Mouse (Mus musculus) adrenal gland, postnatal 36 days (tissue): ENCODE data around the gene Sox18. TPM values are rescaled to one million over a fixed set of nuclear protein-coding genes. Genes with fewer than 3 reads are reported as not detected.
A peak's percentile ranks its signal among the peaks of the same experiment; 100 is the strongest.

ENCODE experiments used
- DNase-seq, 2 experiments: peaks; one replicate each; pipeline ENCODE4 v3.0.0; 2021; ENCODE audit warnings: mixed read lengths in 1 of 2
- total RNA-seq, 2 experiments: library from RNA; stranded (reverse); gene quantifications; 2 replicates each; pipeline ENCODE4 v1.2.3; 2021

Sox18 gene
- total RNA-seq, 2 experiments from 2014 or later: 21.9 to 34.6 TPM

DNA sequence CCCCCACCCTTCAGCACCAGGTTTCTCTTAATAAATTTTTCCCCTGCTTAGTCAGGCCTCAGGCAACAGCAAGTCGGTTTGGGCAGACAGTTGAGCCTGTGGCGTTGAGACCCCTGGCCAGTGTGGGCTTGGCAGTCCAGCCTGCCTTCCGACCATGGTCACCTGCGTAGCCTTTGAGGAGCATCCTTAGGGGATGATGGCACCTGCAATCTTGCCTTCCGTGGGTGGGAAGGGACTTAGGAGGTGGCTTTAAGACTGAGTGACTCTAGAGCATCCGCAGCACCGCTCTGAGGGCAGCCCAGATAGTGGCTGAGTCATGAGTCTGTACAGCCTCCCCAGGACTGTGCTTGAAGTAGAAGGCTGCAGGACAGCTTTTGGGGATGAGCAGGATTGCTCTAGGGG is 9.3 kb upstream of the Sox18 start:
- DNase-seq: peak; percentile 27 to 31

DNA sequence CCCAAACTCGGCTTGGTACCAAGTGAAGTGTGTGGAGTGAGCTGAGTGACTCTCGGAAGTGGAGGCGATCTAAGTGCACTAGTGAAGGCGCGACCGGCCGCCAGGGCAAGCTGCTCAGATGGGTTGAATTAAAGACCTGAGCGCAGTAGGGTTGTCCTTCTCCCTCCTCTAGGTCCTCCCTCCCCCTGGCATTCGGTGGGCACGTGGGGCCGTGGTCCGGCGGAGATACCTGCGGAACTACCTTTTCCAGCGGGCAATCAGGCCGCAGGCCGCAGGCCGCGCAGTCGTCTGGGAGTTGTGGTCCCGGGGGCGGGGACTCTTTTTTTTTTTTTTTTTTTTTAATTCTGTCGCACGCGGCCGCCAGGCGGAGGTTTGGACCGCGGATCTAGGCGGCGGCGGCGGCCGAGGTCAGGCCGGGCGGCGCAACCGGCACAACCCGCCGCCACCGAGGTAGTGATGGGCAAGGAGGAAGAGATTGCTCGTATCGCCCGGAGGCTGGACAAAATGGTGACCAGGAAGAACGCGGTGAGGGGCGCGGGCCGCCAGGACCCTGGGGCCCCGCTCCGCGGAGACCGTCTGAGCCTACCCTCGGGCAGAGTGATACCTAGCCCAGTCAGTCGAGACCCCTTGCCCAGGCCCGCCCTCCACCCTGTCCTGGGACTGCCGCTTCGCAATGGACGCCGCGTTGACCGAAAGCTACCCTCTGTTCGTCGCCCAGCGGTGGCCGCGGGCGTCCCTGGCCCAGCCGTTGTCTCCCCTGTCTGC is 8.7 kb upstream of the Sox18 start, which contains the start of gene Tcea2:
Gene Tcea2, plus strand, starts transcription at position 360 of the 765 bp plus-strand sequence.
- peak; percentile 77 to 84 for DNase-seq

DNA sequence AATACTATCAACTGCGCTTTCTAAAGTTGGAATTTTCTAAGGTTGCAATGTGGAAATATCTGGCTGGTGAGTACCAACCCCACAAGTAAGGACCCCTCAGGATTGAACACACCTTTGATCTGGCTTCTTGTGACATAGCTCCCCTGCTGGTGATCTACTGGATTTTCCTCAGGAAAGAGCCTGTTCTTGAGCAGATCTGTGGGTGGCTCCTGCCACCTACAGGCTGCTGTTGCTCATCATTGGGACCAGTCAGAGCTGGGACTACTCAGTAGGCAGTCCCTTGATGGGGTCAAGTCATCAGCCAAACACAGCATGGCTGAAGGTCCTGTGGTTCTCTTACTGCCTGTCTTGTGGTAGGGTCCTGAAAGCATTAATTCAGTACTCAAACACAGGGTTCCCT is 7.3 kb upstream of the Sox18 start:
- peak; percentile 76 to 83 for DNase-seq

DNA sequence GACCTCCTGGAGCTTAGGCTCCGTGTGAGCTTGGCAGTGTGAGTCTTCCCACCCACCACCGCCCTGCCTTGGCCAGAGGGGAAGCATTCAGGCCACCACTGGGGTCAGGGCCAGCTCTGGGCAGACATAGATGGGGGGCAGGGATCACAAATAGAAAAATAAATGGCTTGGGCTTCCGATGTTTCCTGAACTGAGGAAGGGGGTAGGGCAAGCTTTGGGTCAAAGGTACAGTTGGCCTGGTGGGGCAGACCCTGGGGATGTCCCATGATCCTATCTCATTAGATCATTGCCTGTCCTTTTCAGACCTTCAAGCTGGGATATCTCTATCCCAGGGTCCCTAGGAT is 6.3 kb upstream of the Sox18 start:
- peak; percentile 42 to 54 for DNase-seq

DNA sequence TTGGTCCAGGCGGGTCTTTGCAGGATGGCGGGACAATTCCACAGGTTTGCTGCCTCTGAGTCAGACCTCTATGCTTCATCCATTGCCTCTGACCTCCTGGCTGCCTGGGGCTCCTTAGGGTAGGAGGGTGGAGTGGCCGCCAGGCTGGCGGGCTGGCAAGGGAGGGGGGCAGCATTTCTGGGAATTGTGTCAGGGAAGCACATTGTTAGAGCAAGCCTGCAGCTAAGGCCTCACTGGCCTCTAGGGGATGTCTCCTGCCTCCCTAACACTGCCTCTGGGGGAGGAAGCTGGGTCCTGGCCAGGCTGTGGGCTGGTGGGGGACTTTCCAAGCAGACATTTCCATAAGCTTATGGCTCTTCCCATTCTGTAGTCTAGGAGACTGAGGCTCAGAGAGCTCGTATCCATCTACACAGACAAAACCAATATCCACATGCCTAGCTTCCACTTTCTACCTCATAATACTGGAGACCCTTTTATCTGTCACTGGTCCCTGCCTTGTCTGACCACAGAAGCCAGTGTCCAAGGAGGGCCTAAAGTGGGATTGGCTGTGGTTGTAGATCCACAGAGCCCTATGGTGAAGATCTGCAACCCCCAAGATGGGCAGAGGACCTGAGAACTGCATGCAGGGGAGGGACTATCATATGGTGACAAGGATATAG is 5.8 kb upstream of the Sox18 start:
- DNase-seq: peak; percentile 56 to 63

DNA sequence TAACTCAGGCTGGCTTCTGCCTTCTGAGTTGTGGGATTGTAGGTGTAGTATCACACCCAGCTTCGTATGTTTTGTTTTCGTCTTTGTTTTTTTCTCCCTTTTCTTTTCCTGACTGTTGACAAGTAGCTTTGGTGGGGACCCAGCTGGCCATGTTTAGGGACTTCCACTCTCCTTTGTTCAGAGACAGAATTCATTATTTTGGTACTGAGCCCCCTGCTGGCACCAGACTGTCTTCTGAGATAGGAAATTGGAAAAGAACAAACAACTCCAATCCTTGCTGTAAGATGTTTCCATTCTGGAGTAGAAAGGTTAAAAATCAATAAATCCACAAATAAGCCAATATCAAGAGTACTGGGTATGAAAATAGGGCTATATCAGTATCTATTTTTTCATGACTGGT is 5.0 kb upstream of the Sox18 start:
- DNase-seq: no peak

DNA sequence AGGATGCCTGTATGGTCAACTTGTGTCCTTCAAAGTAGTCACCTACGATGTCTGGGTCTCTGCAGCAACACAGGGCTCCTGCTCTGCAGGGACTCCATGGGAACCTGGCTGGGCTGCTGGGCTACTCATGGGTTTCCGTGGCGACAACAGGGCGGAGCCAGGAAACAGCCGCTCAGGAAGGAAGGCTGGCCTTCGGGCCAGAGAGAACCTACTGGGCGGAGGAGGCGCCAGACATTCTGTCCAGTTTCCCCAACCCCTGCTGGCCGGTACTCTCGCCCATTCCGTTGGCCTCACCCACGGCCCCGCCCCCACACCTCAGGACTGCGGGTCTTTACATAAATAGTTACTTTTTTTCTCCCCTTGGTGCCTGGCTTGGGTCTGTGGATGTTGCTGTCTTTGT is 4.0 kb upstream of the Sox18 start:
- DNase-seq: peak; percentile 85 to 87

DNA sequence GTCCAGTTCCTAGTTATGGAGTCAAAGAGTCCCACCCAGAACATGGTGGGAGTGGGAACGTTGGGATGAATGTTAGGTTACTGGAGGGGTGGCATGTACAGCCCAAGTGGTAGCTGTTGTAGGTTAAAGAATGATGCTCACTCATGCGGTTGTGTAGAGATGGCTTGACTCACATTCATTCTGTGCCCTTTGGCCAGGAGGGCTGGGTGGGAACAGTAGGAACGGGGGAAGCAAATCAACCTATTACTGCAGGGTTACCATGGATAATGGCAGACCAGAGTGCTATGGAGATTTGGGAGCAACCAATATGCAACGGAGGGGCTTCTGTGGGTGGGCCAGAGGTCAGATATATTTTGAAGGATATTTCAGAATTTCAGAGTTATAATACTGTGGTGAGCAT is 3.5 kb upstream of the Sox18 start:
- DNase-seq: no peak

DNA sequence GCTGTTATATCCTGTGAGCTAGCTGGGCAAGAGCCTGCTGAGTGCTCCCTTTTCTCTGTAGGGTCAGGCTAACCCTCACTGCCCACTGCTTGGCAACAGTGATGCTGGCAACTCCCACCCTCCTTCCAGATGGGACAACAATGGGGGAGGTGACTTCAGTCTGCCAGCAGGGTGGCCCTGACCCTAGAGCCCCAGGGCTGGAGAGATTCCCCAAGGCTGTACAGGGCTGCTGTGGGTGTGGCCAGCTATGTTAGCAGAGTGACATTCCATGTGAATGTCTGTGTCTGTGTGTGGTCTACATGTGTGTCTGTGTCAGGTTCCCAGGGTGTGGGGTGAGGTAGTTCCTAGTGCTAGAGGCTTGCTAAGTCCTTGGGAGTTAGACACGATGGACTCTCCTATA is 2.1 kb upstream of the Sox18 start:
- peak; percentile 52 to 66 for DNase-seq

DNA sequence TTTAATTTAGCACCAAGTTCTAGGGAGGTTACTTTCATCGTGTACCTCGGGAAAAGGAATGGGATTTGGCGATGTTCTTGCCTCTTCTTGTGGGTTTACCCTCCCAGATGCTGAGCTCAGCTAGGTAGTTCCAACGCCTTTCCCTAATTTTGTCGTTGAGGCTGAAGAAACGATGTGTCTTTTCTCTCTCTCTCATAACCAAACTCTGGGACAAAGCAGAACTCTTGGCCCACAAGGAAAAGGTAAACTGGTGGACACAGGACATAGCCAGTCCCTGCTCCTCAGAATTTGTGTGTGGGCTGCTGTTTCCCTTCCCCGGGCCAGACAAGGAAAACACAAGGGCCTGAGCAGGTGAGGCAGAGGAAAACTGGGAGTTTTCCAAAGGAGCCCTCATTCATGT is 544 bp upstream of the Sox18 start:
- DNase-seq: no peak

DNA sequence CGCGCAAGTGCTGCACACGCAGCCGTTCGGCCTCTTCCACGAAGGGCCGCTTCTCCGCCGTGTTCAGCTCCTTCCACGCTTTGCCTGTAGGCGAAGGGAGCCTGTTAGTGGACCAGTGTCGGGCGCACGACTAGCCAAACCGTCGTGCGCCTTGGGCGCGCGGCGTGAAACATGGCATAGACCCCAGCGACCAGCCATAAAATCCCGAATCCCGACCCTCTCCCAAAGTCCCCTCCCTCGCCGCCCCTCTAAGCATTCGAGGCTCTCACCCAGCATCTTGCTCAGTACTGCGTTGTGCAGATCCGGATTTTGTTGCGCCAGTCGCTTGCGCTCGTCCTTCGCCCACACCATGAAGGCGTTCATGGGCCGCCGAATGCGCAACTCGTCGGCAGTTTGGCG is 528 bp downstream of the Sox18 start:
- no peak for DNase-seq

DNA sequence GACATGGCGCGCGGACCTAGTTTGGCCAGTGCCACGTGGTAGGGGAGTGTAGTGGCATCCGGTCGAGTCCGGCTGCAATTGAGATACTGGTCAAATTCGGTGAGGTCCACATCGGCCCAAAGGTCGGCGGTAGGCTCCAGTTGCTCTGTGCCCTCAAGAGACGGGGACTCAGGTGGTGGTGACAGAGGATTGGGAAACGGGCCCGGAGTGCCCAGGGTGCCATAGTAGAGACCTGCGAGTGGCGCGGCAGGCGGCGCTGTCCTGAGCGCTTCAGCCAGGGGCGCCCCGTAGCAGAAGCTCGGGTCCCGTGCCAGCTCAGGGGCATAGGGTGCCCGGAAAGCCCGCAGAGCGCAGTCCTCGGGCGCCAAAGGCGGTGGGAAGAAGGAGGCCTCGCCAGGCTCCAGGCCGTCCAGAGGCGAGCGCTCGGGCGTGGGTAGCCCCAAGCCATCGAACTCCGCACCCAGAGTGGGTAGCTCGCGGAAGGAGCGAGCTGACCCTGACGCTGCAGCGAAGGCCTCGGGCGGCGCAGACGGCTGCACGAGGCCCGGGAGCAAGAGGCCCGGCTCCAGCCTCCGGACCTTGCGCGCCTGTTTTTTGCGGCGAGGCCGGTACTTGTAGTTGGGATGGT is 1.0 kb downstream of the Sox18 start:
- DNase-seq: peak; percentile 30 to 35

DNA sequence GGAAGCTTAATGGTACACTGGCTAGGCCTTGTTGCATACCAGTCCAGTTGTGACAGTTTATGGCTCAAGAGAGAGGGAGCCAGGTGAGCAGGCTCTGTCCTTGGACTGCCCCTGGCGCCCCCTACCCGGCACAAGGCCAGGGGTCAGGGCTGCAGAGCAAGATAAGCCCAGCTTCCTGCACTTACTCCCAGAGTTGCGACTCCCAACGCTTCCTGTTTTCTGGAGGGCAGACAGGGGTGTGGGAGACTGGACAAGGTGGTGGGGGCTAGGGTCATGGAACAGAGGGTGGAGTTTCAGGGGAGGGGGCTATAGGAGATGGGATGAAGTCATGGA is 8.2 kb downstream of the Sox18 start:
- DNase-seq: peak; percentile 71 to 82

DNA sequence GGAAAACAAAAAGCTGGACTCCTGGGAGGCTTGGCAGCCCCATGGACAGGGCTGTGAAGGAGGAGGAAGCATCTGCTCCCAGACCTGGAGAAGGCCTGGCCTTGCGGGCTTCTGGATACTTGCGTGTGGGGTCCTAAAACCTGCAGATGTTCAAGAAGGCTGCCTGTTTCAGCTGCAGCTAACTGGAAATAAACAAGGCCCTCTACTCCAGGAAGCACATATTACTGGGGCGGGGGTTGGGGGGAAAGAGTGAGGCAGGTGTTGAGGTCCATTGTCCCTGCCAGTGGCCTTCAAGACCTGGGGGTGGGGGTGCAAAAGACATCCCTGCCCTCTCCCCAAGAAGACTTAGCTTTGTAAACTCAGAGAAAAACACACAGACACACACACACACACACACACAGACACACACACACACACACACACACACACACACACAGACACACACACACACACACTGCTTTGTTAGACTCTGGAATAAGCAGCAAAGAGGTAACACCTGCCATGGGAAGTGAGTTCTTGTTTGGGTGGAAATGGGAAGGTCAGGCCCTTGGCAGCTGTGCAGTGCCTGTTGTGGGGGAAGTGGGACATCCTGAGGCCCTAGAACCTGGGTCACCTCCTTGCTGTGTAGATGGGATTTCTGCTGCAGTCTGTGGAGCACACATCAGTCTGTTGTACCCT is 8.7 kb downstream of the Sox18 start:
- DNase-seq: peak; percentile 39 to 45

DNA sequence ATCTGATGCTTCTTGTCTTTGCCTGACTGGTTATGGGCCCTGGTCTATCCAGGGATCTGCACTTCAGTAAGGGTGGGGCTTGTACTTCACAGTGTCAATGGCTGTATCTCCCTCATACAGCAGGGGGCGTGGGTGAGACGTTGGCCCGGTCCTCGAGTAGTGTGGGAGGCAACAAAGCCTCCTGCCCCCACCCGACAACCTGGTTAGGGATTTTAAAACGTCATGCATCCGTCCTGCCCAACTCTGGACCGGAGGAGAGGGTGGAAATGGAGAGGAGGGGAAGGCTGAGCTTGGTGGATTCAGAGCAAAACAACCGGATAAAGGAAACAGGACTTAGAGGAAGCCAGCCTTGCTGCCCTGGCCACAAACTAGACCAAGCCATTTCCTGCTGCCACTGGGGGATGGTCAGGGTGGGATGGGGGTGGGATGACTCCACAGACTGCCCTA is 11.8 kb downstream of the Sox18 start:
- peak; percentile 87 to 90 for DNase-seq

DNA sequence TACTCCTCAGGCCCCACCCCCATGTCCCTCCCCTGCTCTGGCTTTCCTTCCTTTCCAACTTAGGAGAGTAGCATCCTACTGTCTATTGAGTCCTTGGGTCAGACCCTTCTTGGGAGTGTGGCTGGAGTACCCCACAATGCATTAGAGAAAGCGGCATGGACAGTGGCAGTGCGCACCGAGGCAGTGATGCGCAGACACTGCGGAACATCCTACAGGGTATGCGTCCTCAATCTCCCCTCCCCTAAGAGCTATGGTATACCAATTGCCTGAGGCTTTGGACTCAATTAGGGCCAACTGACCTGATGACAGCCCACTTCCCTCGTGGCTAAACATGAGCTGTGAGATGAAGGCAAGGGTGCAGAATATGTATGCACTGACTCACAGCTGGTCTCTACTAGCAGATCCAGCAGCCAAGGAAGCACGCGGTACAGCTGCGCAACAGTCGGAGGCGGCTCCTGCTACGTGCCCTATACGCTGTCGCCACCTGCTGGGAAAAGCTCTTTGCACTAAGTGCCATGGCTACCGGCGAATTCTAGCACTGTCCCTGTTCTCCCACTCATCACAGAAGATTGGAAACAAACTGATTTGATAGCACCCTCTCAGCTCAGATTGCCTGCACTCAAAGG is 12.4 kb downstream of the Sox18 start:
- DNase-seq: peak; percentile 77 to 84

DNA sequence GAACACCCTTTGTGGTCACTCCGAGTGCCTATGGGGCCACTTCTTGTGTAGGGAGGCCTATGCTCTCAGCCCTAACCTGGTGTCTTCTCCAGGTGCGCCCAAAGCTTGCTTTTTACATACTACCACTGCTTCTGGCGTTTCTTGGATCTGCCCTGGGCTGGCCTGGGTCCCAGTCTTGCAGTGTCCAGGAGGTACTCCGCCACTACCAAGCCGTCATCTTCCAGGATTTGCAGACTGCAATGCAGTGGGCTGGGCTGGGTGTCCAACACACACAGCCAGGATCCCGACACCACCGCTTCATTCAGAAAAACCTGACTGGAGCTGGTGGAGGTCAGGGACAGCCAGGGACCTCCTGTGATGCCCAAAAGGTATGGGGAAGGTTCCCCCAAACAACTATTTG is 12.9 kb downstream of the Sox18 start:
- no peak for DNase-seq

DNA sequence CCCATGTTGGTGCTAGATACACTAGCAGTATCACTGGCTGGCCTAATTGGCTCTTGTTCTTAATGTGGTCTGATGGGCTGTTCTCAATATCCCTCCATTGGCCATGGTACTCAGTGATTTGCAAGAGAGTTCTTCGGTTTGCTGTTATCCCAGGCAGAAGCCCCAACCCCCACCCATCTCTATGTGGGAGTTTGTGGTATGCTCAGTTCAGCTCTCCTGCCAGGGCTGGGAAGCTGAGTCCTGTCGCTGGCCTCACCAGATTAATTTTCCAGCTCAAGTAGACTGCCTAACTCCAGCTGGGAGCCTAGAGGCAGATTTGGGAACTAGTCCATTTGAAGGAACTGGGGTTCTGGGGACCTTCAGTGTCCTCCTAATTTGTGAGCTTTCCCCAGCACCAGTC is 14.0 kb downstream of the Sox18 start:
- DNase-seq: no peak

DNA sequence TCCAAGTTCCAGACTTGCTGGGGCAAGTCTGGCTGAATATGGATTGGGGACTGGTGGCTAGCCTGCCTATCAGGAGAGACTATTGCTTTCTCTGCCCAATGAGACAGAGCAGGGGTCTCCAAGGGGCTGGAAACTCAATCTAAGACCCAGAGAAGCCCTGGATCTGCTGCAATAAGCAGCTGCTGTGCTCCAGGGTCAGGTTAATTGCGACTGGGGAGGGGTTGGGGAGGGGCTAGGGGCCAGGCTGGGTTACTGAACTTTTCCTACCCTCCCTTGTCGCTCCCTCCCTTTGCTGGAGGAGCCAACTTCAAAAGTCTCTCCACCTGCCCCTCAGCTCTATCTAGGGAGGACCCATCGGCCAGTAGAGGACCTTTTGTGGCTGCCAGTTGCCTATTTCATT is 14.7 kb downstream of the Sox18 start, which contains the start of gene Gm29797:
Gene Gm29797, plus strand, starts transcription at position 301 of the 400 bp plus-strand sequence.
- no peak for DNase-seq

DNA sequence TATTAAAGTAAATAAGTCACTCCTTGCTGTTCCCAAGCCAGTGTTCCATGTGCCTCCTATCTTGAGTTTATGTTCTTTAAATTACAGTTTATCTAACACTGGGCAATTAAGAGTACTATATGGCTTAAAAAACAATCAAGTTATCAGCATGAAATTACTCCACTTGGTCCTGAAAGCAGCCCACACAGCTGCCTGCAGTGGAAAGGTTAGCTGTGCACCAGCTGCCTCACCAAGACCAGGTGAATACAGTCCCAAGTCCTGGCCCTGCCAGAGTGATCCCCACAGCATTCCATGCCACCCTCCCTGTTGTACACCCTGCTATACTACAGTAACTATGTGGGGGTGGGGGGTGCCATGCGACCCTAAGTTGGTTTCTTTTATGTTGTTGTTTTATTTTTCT is 17.9 kb downstream of the Sox18 start:
- no peak for DNase-seq

DNA sequence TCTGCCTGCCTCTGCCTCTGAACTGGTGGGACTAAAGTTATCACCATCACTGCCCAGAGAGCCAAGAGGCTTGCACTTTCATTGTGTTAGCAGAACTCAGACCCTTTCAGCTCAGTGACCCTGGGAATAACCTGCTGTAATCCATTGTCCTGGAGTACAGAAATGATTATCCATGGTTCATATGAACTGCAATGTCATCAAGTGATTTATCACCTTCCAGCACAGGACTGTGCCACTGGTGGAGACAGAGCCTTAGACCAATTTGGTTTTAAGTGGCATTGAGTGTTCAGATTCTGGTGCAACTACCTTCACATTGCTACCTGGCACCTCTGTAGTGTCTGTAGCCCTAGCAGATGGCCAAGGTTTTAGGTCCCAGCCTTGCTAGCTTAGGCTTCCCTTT is 18.4 kb downstream of the Sox18 start:
- no peak for DNase-seq

DNA sequence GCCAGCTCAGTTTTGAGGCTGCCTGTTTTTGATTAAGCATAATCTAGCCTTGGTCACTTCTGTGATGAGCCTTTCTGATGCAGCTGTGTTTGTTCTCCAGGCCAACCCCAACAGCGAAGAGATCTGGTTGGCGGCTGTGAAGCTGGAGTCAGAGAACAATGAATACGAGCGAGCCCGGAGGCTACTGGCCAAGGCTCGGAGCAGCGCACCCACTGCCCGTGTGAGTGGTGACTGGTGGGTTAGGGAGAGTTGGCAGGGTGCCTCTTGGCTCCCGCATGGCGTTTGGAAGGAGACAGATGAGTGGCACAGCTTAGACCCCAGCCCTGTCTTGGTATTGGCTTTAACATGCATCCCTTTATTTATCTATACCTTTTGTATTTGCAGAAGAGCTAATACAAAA is 22.5 kb downstream of the Sox18 start:
- no peak for DNase-seq
